Mouse (Mus musculus): ENCODE data around the gene Pik3r2. TPM values are rescaled to one million over a fixed set of nuclear protein-coding genes. Genes with fewer than 3 reads are reported as not detected.

Gene Pik3r2
- polyA plus RNA-seq, 1 experiment from 2014 or later = 56.8 TPM

- Histone ChIP-seq H3K9ac (no peak overlapping the region), H3K36me3 (peaks cover 52% of the 10 kb centered on the region), H3K4me2 (no peak overlapping the region), H3K4me1 (peaks cover 27% of the 10 kb centered on the region), H3K27ac (no peak overlapping the region), H3K27me3 (no peaks in the 10 kb centered on the region), H3K9me3 (no peaks in the 10 kb centered on the region), H3K4me3 (no peak overlapping the region)
- 88% methylated on average over 25 of the region's 25 CpGs for whole genome bisulfite sequencing
- ATAC-seq (ENCODE audit: borderline replicate concordance, extremely low read depth, low FRiP score, low TSS enrichment) = no peak
Observed at GRCm38 (mm10) chr8:70786291-70787050, 10.0 kb upstream of the Pik3r2 start.

GRCm38 (mm10) chr8:70780093-70780492 lies 3.6 kb upstream of the Pik3r2 start:
- Histone ChIP-seq H3K27me3 (no peaks in the 10 kb centered on the region), H3K9me3 (no peaks in the 10 kb centered on the region), H3K4me2 (no peak overlapping the region), H3K27ac (no peak overlapping the region), H3K4me3 (no peak overlapping the region), H3K36me3 (peaks cover 54% of the 10 kb centered on the region), H3K4me1 (peaks cover 21% of the 10 kb centered on the region), H3K9ac (no peak overlapping the region)
- 69% methylated on average over 11 of the region's 11 CpGs for WGBS
- ATAC-seq (ENCODE audit: borderline replicate concordance, extremely low read depth, low FRiP score, low TSS enrichment) = no peak

DNA sequence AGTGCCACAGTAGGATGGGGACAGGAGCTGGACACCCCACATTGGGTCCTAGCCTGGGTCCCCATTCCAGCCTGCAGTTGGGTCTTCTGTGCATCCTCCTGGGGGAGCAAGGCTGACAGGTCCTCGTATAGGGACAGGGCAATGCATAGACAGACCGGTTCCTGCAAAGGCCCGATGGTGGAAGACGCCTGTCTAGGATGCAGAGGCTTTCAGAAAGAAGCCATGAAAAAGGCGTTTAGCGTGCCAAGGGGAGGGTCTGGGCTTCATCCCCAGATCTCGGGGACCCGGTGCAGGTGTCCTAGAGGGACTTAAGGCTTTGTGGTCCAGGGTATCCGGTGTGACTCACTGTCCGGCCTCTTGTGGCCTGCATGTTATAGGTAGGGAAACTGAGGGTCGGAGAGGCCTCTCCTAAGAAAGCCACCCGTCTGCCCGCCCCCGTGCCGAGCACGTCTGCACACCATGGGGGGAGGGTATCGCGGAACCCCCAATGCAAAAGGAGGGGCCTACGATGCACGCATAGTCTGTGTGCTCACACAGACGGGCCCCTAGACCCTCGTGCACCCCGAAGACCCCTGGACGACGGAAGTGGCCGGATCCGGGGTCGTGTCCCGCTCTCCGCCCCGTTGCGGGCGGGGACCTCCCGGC lies 540 bp downstream of the Pik3r2 start:
- peaks cover 40% of the 10 kb centered on the region for H3K36me3 ChIP-seq

GRCm38 (mm10) chr8:70775227-70775626 lies 1.3 kb downstream of the Pik3r2 start:
- Histone ChIP-seq H3K9ac (peak overlapping the region; percentile 96), H3K27me3 (no peaks in the 10 kb centered on the region), H3K9me3 (no peaks in the 10 kb centered on the region), H3K36me3 (peaks cover 41% of the 10 kb centered on the region), H3K4me3 (peak overlapping the region; percentile 84), H3K4me1 (peaks cover 48% of the 10 kb centered on the region), H3K4me2 (peak overlapping the region; percentile 85), H3K27ac (no peak overlapping the region)
- WGBS = 87% methylated on average over 5 of the region's 5 CpGs
- ATAC-seq (ENCODE audit: borderline replicate concordance, extremely low read depth, low FRiP score, low TSS enrichment) = no peak

More for the DNA sequence above, 540 bp downstream of the Pik3r2 start:
- H3K4me1 ChIP-seq = peaks cover 48% of the 10 kb centered on the region
- peak overlapping the region; percentile 85 for H3K4me2 ChIP-seq
- peak; percentile 5 for ATAC-seq (ENCODE audit: borderline replicate concordance, extremely low read depth, low FRiP score, low TSS enrichment)
- no peaks in the 10 kb centered on the region for H3K9me3 ChIP-seq
- H3K4me3 ChIP-seq = peak overlapping the region; percentile 84
- peak overlapping the region; percentile 96 for H3K9ac ChIP-seq
- no peaks in the 10 kb centered on the region for H3K27me3 ChIP-seq
- WGBS = 2% methylated on average over 34 of the region's 34 CpGs
- H3K27ac ChIP-seq = peak overlapping the region; percentile 99

DNA sequence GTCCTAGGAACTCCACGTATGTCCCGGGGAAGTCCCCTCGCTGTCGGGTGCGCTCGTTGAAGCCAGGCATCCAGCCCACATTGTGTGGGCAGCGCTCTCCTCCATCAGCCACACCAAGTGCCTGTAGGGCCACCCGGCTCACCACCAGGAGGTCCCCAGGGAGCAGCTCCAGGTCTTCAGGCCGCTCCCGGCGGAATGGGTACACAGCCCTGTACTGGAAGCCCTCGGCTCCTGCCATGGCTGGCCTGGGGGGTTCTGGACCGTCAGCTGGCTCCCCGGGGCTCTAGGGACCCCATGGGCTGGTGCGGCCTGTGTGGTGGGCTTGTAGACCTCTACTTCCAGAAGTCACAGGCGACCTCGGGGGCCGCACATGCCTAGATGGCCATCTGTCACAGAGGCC lies 1.8 kb downstream of the Pik3r2 start:
- H3K4me2 ChIP-seq = peak overlapping the region; percentile 85; the same call in 1 of the 2 replicates
- H3K9me3 ChIP-seq = no peaks in the 10 kb centered on the region
- peak overlapping the region; percentile 80 for H3K27ac ChIP-seq
- WGBS = 92% methylated on average over 18 of the region's 18 CpGs
- H3K4me1 ChIP-seq = peaks cover 48% of the 10 kb centered on the region
- peaks cover 40% of the 10 kb centered on the region for H3K36me3 ChIP-seq
- H3K9ac ChIP-seq = 0 out of 2 replicates have a peak overlapping the region, but pooled peaks have one; percentile 28
- ATAC-seq (ENCODE audit: borderline replicate concordance, extremely low read depth, low FRiP score, low TSS enrichment) = no peak
- H3K27me3 ChIP-seq = no peaks in the 10 kb centered on the region
- no peak overlapping the region for H3K4me3 ChIP-seq

- H3K4me3 ChIP-seq = 0 out of 2 replicates have a peak overlapping the region, but pooled peaks have one; percentile 3
- no peaks in the 10 kb centered on the region for H3K9me3 ChIP-seq
- peak overlapping the region; percentile 42 for H3K4me2 ChIP-seq
- WGBS = 31% methylated on average over 9 of the region's 9 CpGs
- H3K4me1 ChIP-seq = peaks cover 48% of the 10 kb centered on the region
- peak; percentile 52 for ATAC-seq (ENCODE audit: borderline replicate concordance, extremely low read depth, low FRiP score, low TSS enrichment)
- H3K9ac ChIP-seq = 0 out of 2 replicates have a peak overlapping the region, but pooled peaks have one; percentile 28
- H3K27me3 ChIP-seq = no peaks in the 10 kb centered on the region
- peak overlapping the region; percentile 80 for H3K27ac ChIP-seq
- H3K36me3 ChIP-seq = peaks cover 36% of the 10 kb centered on the region
Observed at GRCm38 (mm10) chr8:70773833-70774232, 2.7 kb downstream of the Pik3r2 start.

GRCm38 (mm10) chr8:70773410-70773809 lies 3.1 kb downstream of the Pik3r2 start:
- Histone ChIP-seq H3K4me2 (peak overlapping the region; percentile 42), H3K27ac (peak overlapping the region; percentile 80), H3K4me1 (peaks cover 45% of the 10 kb centered on the region), H3K9me3 (no peaks in the 10 kb centered on the region), H3K4me3 (no peak overlapping the region), H3K9ac (0 out of 2 replicates have a peak overlapping the region, but pooled peaks have one; percentile 28), H3K36me3 (peaks cover 37% of the 10 kb centered on the region), H3K27me3 (no peaks in the 10 kb centered on the region)
- ATAC-seq (ENCODE audit: borderline replicate concordance, extremely low read depth, low FRiP score, low TSS enrichment) = no peak
- WGBS = 51% methylated on average over 5 of the region's 5 CpGs

GRCm38 (mm10) chr8:70772890-70773289 lies 3.6 kb downstream of the Pik3r2 start:
- H3K36me3 ChIP-seq = peaks cover 37% of the 10 kb centered on the region
- H3K9me3 ChIP-seq = no peaks in the 10 kb centered on the region
- 0 out of 2 replicates have a peak overlapping the region, but pooled peaks have one; percentile 42 for H3K4me2 ChIP-seq
- peak overlapping the region; percentile 80 for H3K27ac ChIP-seq
- peaks cover 39% of the 10 kb centered on the region for H3K4me1 ChIP-seq
- ATAC-seq (ENCODE audit: borderline replicate concordance, extremely low read depth, low FRiP score, low TSS enrichment) = no peak
- peak overlapping the region; percentile 20; the same call in 1 of the 2 replicates for H3K9ac ChIP-seq
- no peaks in the 10 kb centered on the region for H3K27me3 ChIP-seq
- H3K4me3 ChIP-seq = no peak overlapping the region
- WGBS = 65% methylated on average over 9 of the region's 9 CpGs

DNA sequence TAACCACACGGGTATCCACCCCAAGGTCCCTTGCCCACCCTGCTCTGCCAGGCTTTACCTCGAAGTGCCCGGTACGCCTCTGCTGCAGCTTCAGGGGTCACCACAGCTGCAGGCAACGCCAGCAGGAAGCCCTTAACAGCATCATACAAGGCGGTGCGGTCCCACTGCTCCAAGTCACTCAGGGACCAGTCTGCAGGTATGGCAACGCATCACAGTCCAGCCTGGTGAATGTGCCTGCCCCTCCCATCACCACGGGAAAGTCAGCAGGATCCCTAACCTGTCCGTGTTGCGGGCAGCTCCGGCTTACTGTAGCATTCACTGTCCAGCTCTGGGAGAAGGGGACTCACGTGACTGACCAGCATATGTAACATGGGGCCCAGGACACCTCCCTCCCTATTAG lies 4.4 kb downstream of the Pik3r2 start:
- H3K36me3 ChIP-seq = peaks cover 38% of the 10 kb centered on the region
- no peaks in the 10 kb centered on the region for H3K9me3 ChIP-seq
- no peak overlapping the region for H3K27ac ChIP-seq
- 90% methylated on average over 13 of the region's 13 CpGs for WGBS
- H3K4me3 ChIP-seq = no peak overlapping the region
- H3K4me1 ChIP-seq = peaks cover 41% of the 10 kb centered on the region
- H3K9ac ChIP-seq = no peak overlapping the region
- no peak for ATAC-seq (ENCODE audit: borderline replicate concordance, extremely low read depth, low FRiP score, low TSS enrichment)
- no peaks in the 10 kb centered on the region for H3K27me3 ChIP-seq
- no peak overlapping the region for H3K4me2 ChIP-seq

DNA sequence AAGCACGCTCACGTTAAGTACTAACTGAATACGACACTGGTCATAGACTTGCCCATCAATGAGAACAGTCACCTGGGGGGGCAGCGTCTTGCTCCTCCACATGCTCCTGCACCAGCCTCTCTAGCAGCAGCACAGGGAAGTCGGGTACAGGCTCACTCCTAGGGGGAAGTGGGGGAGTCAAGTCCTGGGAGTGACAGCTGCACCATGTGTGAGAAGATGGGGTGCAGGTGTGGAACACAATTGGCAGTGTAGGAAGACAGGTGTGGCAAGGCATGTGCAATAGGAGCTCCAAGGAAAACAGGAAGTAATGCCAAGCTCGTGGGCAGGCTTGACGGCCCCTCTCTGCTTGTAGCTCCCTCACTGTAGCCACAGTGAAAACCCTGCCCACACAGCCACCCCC lies 5.3 kb downstream of the Pik3r2 start:
- Histone ChIP-seq H3K4me1 (peaks cover 50% of the 10 kb centered on the region), H3K4me3 (no peak overlapping the region), H3K36me3 (peaks cover 38% of the 10 kb centered on the region), H3K9me3 (no peaks in the 10 kb centered on the region), H3K4me2 (no peak overlapping the region), H3K27ac (no peak overlapping the region), H3K27me3 (no peaks in the 10 kb centered on the region), H3K9ac (no peak overlapping the region)
- WGBS = 84% methylated on average over 7 of the region's 7 CpGs
- no peak for ATAC-seq (ENCODE audit: borderline replicate concordance, extremely low read depth, low FRiP score, low TSS enrichment)

GRCm38 (mm10) chr8:70770748-70771147 lies 5.8 kb downstream of the Pik3r2 start:
- Histone ChIP-seq H3K4me2 (no peak overlapping the region), H3K9me3 (no peaks in the 10 kb centered on the region), H3K36me3 (peaks cover 38% of the 10 kb centered on the region), H3K27ac (no peak overlapping the region), H3K9ac (no peak overlapping the region), H3K27me3 (no peaks in the 10 kb centered on the region), H3K4me3 (no peak overlapping the region), H3K4me1 (peaks cover 52% of the 10 kb centered on the region)
- no peak for ATAC-seq (ENCODE audit: borderline replicate concordance, extremely low read depth, low FRiP score, low TSS enrichment)
- WGBS = 88% methylated on average over 13 of the region's 13 CpGs

DNA sequence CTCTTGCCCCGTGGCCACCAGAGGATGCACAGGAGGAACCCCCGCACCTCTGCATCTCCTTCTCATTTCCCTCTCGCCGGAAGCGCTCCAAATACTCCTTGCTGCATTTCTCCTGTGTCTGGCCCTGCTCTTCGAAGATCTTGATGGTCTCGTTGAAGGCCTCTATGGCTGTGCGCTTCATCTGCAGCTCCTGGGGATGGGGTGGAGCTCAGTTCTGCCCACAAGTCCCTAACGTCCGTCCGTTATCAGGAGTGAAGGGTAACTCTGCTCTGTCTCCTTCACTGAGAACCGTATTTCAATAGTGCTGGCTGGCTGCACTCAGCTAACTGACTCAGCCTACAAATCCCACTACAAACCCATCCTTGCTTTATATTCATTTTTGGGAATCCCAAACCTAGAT lies 6.7 kb downstream of the Pik3r2 start:
- WGBS = 66% methylated on average over 12 of the region's 12 CpGs
- no peak overlapping the region for H3K9ac ChIP-seq
- no peak overlapping the region for H3K4me3 ChIP-seq
- no peak for ATAC-seq (ENCODE audit: borderline replicate concordance, extremely low read depth, low FRiP score, low TSS enrichment)
- peaks cover 49% of the 10 kb centered on the region for H3K4me1 ChIP-seq
- H3K36me3 ChIP-seq = peaks cover 38% of the 10 kb centered on the region
- H3K27me3 ChIP-seq = no peaks in the 10 kb centered on the region
- no peak overlapping the region for H3K4me2 ChIP-seq
- no peak overlapping the region for H3K27ac ChIP-seq
- H3K9me3 ChIP-seq = no peaks in the 10 kb centered on the region
